Mouse (Mus musculus) kidney, adult 2 months (tissue): ENCODE measurements at regions not wholly inside any gene's neighbourhood (a gene's known extent, or its start where the extent isn't known, plus 50 kb on each side); places are given as distances from the start of the nearest gene placed in this dataset.

Source experiments
- CTCF ChIP-seq: fragments of 200-500 bp; conservative IDR thresholded peaks from 2 replicates; pipeline ENCODE4 v1.5.1; 2011; ENCODE audit warnings: low read depth, mild to moderate bottlenecking, control low read depth, low read length, moderate library complexity, mixed read lengths; ENCODE audit not compliant: insufficient read depth, insufficient read length
- POLR2A ChIP-seq: fragments of 200-500 bp; IDR thresholded peaks from one replicate; pipeline ENCODE4 v1.6.1; 2011; ENCODE audit warnings: low read depth, low read length, control low read depth

DNA sequence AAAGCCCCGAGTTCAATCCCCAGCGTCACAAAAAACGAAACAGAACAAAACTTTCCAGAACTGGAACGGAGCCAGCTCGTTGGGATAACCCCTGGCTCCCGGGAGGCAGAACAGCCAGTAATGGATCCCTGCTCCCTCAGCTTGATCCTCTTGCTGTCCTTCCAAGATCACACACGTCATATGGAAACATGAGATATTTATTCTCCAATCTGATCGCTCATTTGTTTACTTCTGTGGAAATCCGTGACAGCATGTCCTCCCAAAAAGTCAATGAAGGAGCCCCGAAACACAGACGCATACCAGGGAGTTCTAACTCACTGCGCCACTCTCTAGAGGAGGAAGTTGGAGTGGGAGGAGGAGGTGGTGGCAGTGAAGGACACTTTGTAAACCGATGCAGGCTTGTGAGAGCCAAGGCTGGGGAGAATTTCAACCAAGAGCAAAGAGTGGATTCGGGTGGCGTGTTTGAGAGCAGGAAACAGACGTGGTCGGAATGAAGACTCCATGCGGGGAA is 232.0 kb downstream of the Zfp36l1 start:
- TF ChIP-seq CTCF (no peak), POLR2A (no peak)
